Mouse (Mus musculus) thymus, postnatal 14 days (tissue): Measurements from ENCODE around the gene Zdhhc11.
"Not testable (repeated sequence)": the region's sequence is repeated elsewhere in the genome, so short reads cannot be mapped to it uniquely, and the experiment has no call there.

Experiments used
- DNase-seq: peaks from one replicate; pipeline ENCODE4 v3.0.0; 2021

Gene Zdhhc11

DNA sequence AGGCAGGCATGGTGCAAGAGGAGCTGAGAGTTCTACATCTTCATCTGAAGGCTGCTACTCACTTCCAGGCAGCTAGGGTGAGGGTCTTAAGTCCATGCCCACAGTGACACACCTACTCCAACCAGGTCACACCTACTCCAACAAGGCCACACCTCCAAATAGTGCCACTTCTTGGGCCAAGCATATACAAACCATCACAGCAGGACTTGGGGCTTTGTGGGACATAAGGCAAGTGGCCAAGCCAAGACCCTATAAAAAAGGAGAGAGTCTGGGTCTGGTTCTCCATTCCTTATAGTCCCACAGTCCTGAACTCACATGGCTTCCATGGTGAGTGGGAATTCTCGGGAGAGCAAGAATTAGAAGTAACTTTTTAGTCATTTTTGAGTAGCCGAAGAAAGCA lies 44.6 kb downstream of the Zdhhc11 start:
- not testable (repeated sequence) for DNase-seq

DNA sequence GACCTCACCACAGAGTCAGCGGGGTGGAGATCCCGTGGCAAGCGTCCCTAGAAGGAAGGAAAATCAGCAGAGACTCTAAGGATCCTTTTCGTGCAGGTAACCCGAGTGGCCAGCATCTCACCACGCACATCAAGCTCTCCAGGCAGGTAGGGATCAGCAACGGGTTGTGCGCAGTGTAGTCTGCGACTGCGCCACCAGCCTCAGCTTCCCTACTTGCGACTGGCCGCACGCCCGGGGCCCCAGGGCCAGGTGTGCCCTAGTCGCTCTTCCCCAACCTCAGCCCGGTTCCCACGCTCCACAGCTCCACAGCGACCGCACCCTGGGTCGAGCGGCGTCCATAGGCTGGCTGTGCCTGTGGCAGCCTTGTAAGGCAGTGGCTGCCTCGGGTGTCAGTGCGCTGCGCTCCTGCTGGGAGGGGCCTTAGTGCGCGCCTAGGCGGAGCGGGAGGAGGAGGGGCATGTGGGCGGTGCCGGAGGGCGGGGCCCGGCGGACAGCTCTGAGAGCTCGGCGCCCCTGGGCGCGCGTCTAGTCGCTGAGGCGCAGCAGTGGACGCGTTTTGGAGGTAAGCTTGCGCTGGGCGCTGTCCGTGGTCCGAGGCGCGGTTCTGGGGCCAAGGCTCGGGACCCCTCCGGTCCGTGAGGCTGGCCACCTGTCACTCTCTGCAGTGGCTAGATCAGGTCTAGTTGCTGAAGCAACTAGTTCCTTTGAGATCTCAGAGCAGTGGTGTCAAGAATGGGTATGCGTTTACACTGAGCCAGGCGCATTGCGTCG lies 45.5 kb downstream of the Zdhhc11 start, which contains the start of gene Tppp:
TSS of gene Tppp (plus strand) at position 460 of the 771 bp plus-strand sequence.
- DNase-seq = peak; percentile 95

- DNase-seq = peak; percentile 63
Observed at GRCm38 (mm10) chr13:74009791-74010614, 46.4 kb downstream of the Zdhhc11 start.

DNA sequence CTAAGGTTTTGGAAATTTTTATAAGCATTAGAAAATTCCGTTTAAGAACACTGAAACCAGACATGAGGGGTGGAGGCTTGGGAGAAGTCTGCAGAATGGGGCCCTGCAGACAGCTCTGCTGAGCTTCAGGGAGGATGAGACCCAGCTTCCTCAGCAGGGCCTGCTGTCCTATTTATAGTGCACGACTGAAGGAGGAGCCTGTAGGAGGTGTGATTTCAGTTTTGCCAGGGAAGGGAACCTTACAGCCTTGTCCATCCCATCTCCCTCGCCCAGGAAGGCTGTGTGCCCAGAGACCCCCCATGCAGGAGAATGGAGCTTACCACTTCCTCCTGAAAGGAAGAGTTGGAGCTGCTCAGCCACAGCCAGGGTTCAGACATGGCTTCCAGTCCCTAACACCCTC lies 47.0 kb downstream of the Zdhhc11 start:
- no peak for DNase-seq

- no peak for DNase-seq
Observed at GRCm38 (mm10) chr13:74015908-74016307, 52.3 kb downstream of the Zdhhc11 start.

DNA sequence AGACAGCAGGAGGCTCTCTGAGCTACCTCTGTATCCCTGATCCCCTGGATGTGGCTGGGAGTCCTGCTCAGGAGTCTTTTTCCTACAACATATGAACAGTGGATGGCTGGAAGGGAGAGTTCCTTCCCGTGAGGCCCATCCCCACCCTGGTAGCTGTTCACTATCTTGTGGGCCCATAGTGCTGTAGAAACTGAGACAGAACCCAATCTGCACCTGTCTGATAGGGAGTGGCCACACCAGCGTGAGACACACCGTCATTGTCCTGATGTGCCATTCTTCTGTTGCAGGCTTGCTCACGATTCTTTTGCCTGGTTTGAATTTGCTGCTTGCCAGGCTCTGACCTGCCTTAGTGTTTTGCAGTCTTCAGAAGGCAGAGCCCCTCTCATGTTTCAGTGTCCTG lies 53.8 kb downstream of the Zdhhc11 start:
- DNase-seq = no peak

DNA sequence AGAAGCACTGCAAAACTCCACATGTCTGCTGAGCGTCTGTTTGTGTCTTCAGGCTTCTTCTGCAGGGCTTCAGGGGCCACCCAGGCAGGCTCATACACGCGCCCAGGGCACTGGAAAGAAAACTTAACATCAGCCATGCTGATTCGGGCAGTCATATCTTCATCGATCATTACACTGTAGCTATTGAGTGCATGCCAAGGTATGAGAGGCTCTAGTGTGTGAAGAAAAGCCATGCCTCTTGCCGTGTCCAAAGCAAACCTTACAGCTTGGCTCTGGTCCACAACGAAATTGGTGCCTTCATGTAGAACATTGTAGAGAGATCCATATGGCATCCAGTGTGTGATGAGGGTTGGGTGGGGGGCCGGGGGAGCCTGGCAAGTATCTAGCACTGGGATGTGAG lies 55.4 kb downstream of the Zdhhc11 start:
- not testable (repeated sequence) for DNase-seq

GRCm38 (mm10) chr13:74025151-74026081 lies 61.8 kb downstream of the Zdhhc11 start:
- no peak for DNase-seq

- DNase-seq = peak; percentile 37
Observed at GRCm38 (mm10) chr13:74026215-74026614, 62.6 kb downstream of the Zdhhc11 start.

- no peak for DNase-seq
Observed at GRCm38 (mm10) chr13:74028116-74028515, 64.5 kb downstream of the Zdhhc11 start.

- DNase-seq = no peak
Observed at GRCm38 (mm10) chr13:74029013-74029412, 65.4 kb downstream of the Zdhhc11 start.

DNA sequence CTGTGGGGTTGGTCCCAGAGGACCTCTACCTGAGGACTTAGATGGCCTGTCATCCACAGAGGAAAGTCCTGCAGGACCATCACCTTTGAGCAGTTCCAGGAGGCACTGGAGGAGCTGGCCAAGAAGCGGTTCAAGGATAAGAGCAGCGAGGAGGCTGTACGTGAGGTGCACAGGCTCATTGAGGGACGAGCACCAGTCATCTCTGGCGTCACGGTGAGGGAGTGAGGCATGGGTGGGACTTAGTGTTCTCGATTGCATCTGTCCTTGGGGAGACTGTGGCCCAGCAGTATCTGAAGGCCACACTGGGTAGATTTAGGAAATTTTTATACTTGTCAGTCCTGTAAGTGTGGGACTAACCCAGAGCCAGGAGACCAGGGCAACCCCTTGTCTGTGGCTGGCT lies 67.0 kb downstream of the Zdhhc11 start:
- DNase-seq = no peak

- no peak for DNase-seq
Observed at GRCm38 (mm10) chr13:74031133-74031532, 67.5 kb downstream of the Zdhhc11 start.

- DNase-seq = no peak
Observed at GRCm38 (mm10) chr13:74034756-74035155, 71.1 kb downstream of the Zdhhc11 start.

DNA sequence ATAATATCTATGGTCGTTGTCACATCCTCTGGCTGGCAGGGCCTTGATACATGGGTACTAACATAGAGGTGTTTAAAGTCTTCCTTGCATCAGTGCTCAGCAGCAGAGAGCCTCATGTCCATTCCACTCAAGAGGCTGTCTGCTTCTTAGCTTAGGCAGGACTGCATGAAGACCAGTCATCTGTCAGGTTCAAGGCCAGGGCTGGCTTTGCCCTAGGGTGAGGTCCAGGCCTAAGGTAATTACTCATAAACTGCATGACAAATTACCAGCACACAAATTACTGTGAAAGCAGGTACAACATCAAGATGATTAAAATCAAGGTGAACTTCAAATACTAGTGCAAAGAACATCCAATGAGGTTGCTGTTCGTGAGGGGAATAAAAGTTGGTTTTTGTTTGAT lies 72.1 kb downstream of the Zdhhc11 start:
- DNase-seq = no peak

GRCm38 (mm10) chr13:74039926-74040325 lies 76.3 kb downstream of the Zdhhc11 start:
- DNase-seq = no peak
